Mouse (Mus musculus): ENCODE data around the gene Slc9a4. TPM values are rescaled to one million over a fixed set of nuclear protein-coding genes. Genes with fewer than 3 reads are reported as not detected.
"Not testable (repeated sequence)": the region's sequence is repeated elsewhere in the genome, so short reads cannot be mapped to it uniquely, and the experiment has no call there.

Slc9a4 gene
- total and polyA plus RNA-seq, 2 experiments from 2014 or later, result 0.15 to 0.33 TPM

- H3K4me1 ChIP-seq (ENCODE audit: insufficient read depth), result no peaks in the 10 kb centered on the region
These were observed 388 bp downstream of the Slc9a4 start for GRCm38 (mm10) chr1:40580269-40580668.

GRCm38 (mm10) chr1:40586776-40587175 is 6.9 kb downstream of the Slc9a4 start:
- Histone ChIP-seq H3K27ac (ENCODE audit: low read depth, low read length) (no peak overlapping the region), H3K9me3 (ENCODE audit: low read length) (no peaks in the 10 kb centered on the region), H3K36me3 (ENCODE audit: insufficient read depth) (no peaks in the 10 kb centered on the region), H3K4me3 (ENCODE audit: low read depth, low read length) (no peak overlapping the region), H3K4me2 (ENCODE audit: low read depth) (no peak overlapping the region), H3K4me1 (ENCODE audit: insufficient read depth) (no peaks in the 10 kb centered on the region), H3K9ac (no peak overlapping the region), H3K27me3 (ENCODE audit: insufficient read depth, low read length) (no peaks in the 10 kb centered on the region)
- no peak for TF ChIP-seq CTCF (IDR thresholded peaks at IDR 0.05; ENCODE audit: low read depth)
- ATAC-seq, result no peak
- 84% methylated on average over 5 of the region's 5 CpGs for WGBS
- no peak for DNase-seq

More at GRCm38 (mm10) chr1:40580269-40580668, 388 bp downstream of the Slc9a4 start:
- H3K4me3 ChIP-seq (ENCODE audit: low read depth, low read length), result no peak overlapping the region
- WGBS, result 72% methylated on average over 14 of the region's 14 CpGs
- H3K36me3 ChIP-seq (ENCODE audit: insufficient read depth), result no peaks in the 10 kb centered on the region
- H3K9ac ChIP-seq, result no peak overlapping the region
- no peak overlapping the region for H3K27ac ChIP-seq (ENCODE audit: low read depth, low read length)
- TF ChIP-seq CTCF (IDR thresholded peaks at IDR 0.05; ENCODE audit: low read depth), result no peak
- H3K27me3 ChIP-seq (ENCODE audit: insufficient read depth, low read length), result no peaks in the 10 kb centered on the region
- H3K9me3 ChIP-seq (ENCODE audit: low read length), result no peaks in the 10 kb centered on the region
- DNase-seq (no peak), ATAC-seq (no peak)
- no peak overlapping the region for H3K4me2 ChIP-seq (ENCODE audit: low read depth)

GRCm38 (mm10) chr1:40590931-40591330 is 11.1 kb downstream of the Slc9a4 start:
- DNase-seq (no peak), ATAC-seq (no peak)
- no peak overlapping the region for H3K9ac ChIP-seq
- 90% methylated on average over 4 of the region's 4 CpGs for WGBS
- H3K4me3 ChIP-seq (ENCODE audit: low read depth, low read length), result no peak overlapping the region
- no peak overlapping the region for H3K4me2 ChIP-seq (ENCODE audit: low read depth)
- no peaks in the 10 kb centered on the region for H3K36me3 ChIP-seq (ENCODE audit: insufficient read depth)
- H3K4me1 ChIP-seq (ENCODE audit: insufficient read depth), result no peaks in the 10 kb centered on the region
- no peaks in the 10 kb centered on the region for H3K27me3 ChIP-seq (ENCODE audit: insufficient read depth, low read length)
- TF ChIP-seq CTCF (IDR thresholded peaks at IDR 0.05; ENCODE audit: low read depth), result no peak
- H3K9me3 ChIP-seq (ENCODE audit: low read length), result no peaks in the 10 kb centered on the region
- H3K27ac ChIP-seq (ENCODE audit: low read depth, low read length), result no peak overlapping the region

GRCm38 (mm10) chr1:40597822-40598221 is 17.9 kb downstream of the Slc9a4 start:
- no peak for DNase-seq
- 76% methylated on average over 5 of the region's 5 CpGs for WGBS

GRCm38 (mm10) chr1:40599661-40600060 is 19.8 kb downstream of the Slc9a4 start:
- not testable (repeated sequence) for H3K9me3 ChIP-seq (ENCODE audit: low read length); ATAC-seq; H3K36me3 ChIP-seq (ENCODE audit: insufficient read depth); DNase-seq; H3K4me3 ChIP-seq (ENCODE audit: low read depth, low read length); H3K27me3 ChIP-seq (ENCODE audit: insufficient read depth, low read length); H3K4me2 ChIP-seq (ENCODE audit: low read depth); H3K9ac ChIP-seq; H3K27ac ChIP-seq (ENCODE audit: low read depth, low read length); H3K4me1 ChIP-seq (ENCODE audit: insufficient read depth)
- 86% methylated on average over 9 of the region's 9 CpGs for WGBS

More at GRCm38 (mm10) chr1:40597822-40598221, 17.9 kb downstream of the Slc9a4 start:
- H3K36me3 ChIP-seq (ENCODE audit: insufficient read depth), result no peaks in the 10 kb centered on the region
- H3K4me2 ChIP-seq (ENCODE audit: low read depth), result no peak overlapping the region
- H3K4me1 ChIP-seq (ENCODE audit: insufficient read depth), result no peaks in the 10 kb centered on the region
- H3K27ac ChIP-seq (ENCODE audit: low read depth, low read length), result no peak overlapping the region
- TF ChIP-seq CTCF (IDR thresholded peaks at IDR 0.05; ENCODE audit: low read depth), result no peak
- H3K27me3 ChIP-seq (ENCODE audit: insufficient read depth, low read length), result no peaks in the 10 kb centered on the region
- H3K9ac ChIP-seq, result no peak overlapping the region
- no peak overlapping the region for H3K4me3 ChIP-seq (ENCODE audit: low read depth, low read length)
- no peak for ATAC-seq
- no peaks in the 10 kb centered on the region for H3K9me3 ChIP-seq (ENCODE audit: low read length)

GRCm38 (mm10) chr1:40600394-40601327 is 20.8 kb downstream of the Slc9a4 start:
- ATAC-seq (peak; percentile 76), DNase-seq (peak; percentile 77)
- Histone ChIP-seq H3K9me3 (ENCODE audit: low read length) (no peaks in the 10 kb centered on the region), H3K4me2 (ENCODE audit: low read depth) (peak overlapping the region; percentile 15; the same call in 1 of the 2 replicates), H3K27me3 (ENCODE audit: insufficient read depth, low read length) (no peaks in the 10 kb centered on the region), H3K27ac (ENCODE audit: low read depth, low read length) (peak overlapping the region; percentile 35; the same call in 1 of the 2 replicates), H3K4me1 (ENCODE audit: insufficient read depth) (no peaks in the 10 kb centered on the region), H3K4me3 (ENCODE audit: low read depth, low read length) (peak overlapping the region; percentile 7; the same call in 1 of the 2 replicates), H3K9ac (no peak overlapping the region), H3K36me3 (ENCODE audit: insufficient read depth) (no peaks in the 10 kb centered on the region)
- 63% methylated on average over 25 of the region's 25 CpGs for whole genome bisulfite sequencing
- TF ChIP-seq CTCF (IDR thresholded peaks at IDR 0.05; ENCODE audit: low read depth), result no peak

GRCm38 (mm10) chr1:40601461-40601860 is 21.6 kb downstream of the Slc9a4 start:
- no peaks in the 10 kb centered on the region for H3K36me3 ChIP-seq (ENCODE audit: insufficient read depth)
- no peaks in the 10 kb centered on the region for H3K27me3 ChIP-seq (ENCODE audit: insufficient read depth, low read length)
- DNase-seq, result no peak
- H3K9me3 ChIP-seq (ENCODE audit: low read length), result no peaks in the 10 kb centered on the region
- TF ChIP-seq CTCF (IDR thresholded peaks at IDR 0.05; ENCODE audit: low read depth), result no peak
- H3K4me3 ChIP-seq (ENCODE audit: low read depth, low read length), result no peak overlapping the region
- WGBS, result 85% methylated on average over 3 of the region's 3 CpGs
- H3K4me1 ChIP-seq (ENCODE audit: insufficient read depth), result no peaks in the 10 kb centered on the region
- H3K4me2 ChIP-seq (ENCODE audit: low read depth), result no peak overlapping the region
- no peak for ATAC-seq
- H3K9ac ChIP-seq, result no peak overlapping the region
- no peak overlapping the region for H3K27ac ChIP-seq (ENCODE audit: low read depth, low read length)

Measured in forebrain, postnatal 0 days (tissue).